Mouse (Mus musculus): Measurements from ENCODE around the gene Hoxb6. TPM values are rescaled to one million over a fixed set of nuclear protein-coding genes. Genes with fewer than 3 reads are reported as not detected.

Gene Hoxb6
- polyA plus RNA-seq, 1 experiment from 2014 or later = 87.2 TPM

DNA sequence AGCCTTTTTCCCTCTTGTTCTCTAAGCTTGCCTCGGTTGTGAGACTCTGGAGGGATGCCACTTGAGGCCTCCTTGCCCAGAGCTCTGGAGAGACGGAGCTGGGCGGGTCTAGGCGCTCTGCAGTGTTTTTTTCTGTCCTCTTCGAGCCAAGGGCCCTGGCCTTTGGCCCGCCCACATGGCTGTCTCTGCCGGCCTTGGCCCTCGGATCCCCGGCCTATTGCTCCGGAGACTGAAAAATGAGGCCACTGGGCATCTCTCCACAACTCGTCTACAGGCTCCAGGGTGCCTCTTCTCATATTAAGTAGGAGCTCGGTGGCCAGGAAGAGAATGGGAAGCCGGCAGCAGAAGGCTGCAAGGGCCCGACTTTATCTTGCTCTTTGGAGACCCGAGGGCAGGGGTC is 9.6 kb downstream of the Hoxb6 start:
- Histone ChIP-seq H3K36me3 (ENCODE audit: control insufficient read depth, insufficient read depth, low read length) (no peaks in the 10 kb centered on the region; the same call in 1 of the 2 replicates), H3K27ac (ENCODE audit: low read depth, low read length) (peak overlapping the region; percentile 100), H3K27me3 (ENCODE audit: control insufficient read depth, insufficient read depth, low read length) (0 out of 2 replicates have a peak, but pooled peaks cover 2% of the 10 kb centered on the region), H3K4me1 (ENCODE audit: control insufficient read depth, insufficient read depth, low read length) (peaks cover 26% of the 10 kb centered on the region), H3K4me2 (ENCODE audit: low read depth) (peak overlapping the region; percentile 100), H3K4me3 (ENCODE audit: low read depth, low read length) (peak overlapping the region; percentile 96), H3K9ac (ENCODE audit: low read length) (peak overlapping the region; percentile 100), H3K9me3 (ENCODE audit: control insufficient read depth, low read length) (no peaks in the 10 kb centered on the region)
- WGBS = 1% methylated on average over 15 of the region's 15 CpGs
- no peak for ATAC-seq (ENCODE audit: insufficient read depth, low FRiP score, low TSS enrichment)
- no peak for DNase-seq (ENCODE audit: low spot score)

- Histone ChIP-seq H3K4me2 (ENCODE audit: low read depth) (peak overlapping the region; percentile 100), H3K36me3 (ENCODE audit: control insufficient read depth, insufficient read depth, low read length) (no peaks in the 10 kb centered on the region; the same call in 1 of the 2 replicates), H3K9me3 (ENCODE audit: control insufficient read depth, low read length) (no peaks in the 10 kb centered on the region), H3K4me1 (ENCODE audit: control insufficient read depth, insufficient read depth, low read length) (peaks cover 22% of the 10 kb centered on the region), H3K27me3 (ENCODE audit: control insufficient read depth, insufficient read depth, low read length) (0 out of 2 replicates have a peak, but pooled peaks cover 2% of the 10 kb centered on the region), H3K9ac (ENCODE audit: low read length) (peak overlapping the region; percentile 100), H3K27ac (ENCODE audit: low read depth, low read length) (peak overlapping the region; percentile 100), H3K4me3 (ENCODE audit: low read depth, low read length) (peak overlapping the region; percentile 96)
- DNase-seq (ENCODE audit: low spot score) (no peak), ATAC-seq (ENCODE audit: insufficient read depth, low FRiP score, low TSS enrichment) (no peak)
- 2% methylated on average over 23 of the region's 23 CpGs for WGBS
Measured at GRCm38 (mm10) chr11:96302381-96303150, 10.3 kb downstream of the Hoxb6 start.

DNA sequence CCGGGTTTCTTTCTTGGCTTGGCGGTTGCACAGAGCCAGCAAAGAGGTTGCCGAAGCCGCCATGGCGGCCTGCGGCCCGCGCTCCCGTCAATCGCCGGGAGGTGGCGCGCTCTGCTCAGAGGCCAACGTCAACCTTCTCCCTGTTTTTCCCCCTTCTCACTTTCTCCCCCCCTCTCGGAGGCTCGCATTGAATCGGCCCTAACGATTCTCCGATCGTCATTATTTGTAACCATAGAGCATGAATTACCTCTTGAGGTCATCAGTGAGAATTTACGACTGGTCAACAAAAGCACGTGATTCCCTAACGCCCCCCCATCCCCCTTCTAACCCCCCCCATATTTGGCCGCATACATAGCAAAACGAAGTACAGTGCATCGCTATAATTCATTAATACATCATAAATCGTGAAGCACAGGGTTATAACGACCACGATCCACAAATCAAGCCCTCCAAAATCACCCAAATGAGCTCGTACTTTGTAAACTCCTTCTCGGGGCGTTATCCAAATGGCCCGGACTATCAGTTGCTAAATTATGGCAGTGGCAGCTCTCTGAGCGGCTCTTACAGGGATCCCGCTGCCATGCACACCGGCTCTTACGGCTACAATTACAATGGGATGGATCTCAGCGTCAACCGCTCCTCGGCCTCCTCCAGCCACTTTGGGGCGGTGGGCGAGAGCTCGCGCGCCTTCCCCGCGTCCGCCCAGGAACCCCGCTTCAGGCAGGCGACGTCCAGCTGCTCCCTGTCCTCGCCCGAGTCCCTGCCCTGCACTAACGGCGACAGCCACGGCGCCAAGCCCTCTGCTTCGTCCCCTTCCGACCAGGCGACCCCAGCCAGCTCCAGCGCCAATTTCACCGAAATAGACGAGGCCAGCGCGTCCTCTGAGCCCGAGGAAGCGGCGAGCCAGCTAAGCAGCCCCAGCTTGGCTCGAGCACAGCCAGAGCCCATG is 11.1 kb downstream of the Hoxb6 start, which contains the start of gene Hoxb5:
TSS of gene Hoxb5 (plus strand) at position 186 of the 949 bp plus-strand sequence.
- peak; percentile 94 for DNase-seq (ENCODE audit: low spot score)
- peak; percentile 50 for ATAC-seq (ENCODE audit: insufficient read depth, low FRiP score, low TSS enrichment)
- under 1% methylated on average over 69 of the region's 69 CpGs for WGBS
- Histone ChIP-seq H3K4me1 (ENCODE audit: control insufficient read depth, insufficient read depth, low read length) (peaks cover 20% of the 10 kb centered on the region), H3K9me3 (ENCODE audit: control insufficient read depth, low read length) (no peaks in the 10 kb centered on the region), H3K4me2 (ENCODE audit: low read depth) (peak within 1 kb of the TSS; percentile 100), H3K4me3 (ENCODE audit: low read depth, low read length) (peak within 1 kb of the TSS; percentile 96), H3K27me3 (ENCODE audit: control insufficient read depth, insufficient read depth, low read length) (0 out of 2 replicates have a peak, but pooled peaks cover 2% of the 10 kb centered on the region), H3K9ac (ENCODE audit: low read length) (peak within 1 kb of the TSS; percentile 100), H3K27ac (ENCODE audit: low read depth, low read length) (peak within 1 kb of the TSS; percentile 100), H3K36me3 (ENCODE audit: control insufficient read depth, insufficient read depth, low read length) (no peaks in the 10 kb centered on the region; the same call in 1 of the 2 replicates)

DNA sequence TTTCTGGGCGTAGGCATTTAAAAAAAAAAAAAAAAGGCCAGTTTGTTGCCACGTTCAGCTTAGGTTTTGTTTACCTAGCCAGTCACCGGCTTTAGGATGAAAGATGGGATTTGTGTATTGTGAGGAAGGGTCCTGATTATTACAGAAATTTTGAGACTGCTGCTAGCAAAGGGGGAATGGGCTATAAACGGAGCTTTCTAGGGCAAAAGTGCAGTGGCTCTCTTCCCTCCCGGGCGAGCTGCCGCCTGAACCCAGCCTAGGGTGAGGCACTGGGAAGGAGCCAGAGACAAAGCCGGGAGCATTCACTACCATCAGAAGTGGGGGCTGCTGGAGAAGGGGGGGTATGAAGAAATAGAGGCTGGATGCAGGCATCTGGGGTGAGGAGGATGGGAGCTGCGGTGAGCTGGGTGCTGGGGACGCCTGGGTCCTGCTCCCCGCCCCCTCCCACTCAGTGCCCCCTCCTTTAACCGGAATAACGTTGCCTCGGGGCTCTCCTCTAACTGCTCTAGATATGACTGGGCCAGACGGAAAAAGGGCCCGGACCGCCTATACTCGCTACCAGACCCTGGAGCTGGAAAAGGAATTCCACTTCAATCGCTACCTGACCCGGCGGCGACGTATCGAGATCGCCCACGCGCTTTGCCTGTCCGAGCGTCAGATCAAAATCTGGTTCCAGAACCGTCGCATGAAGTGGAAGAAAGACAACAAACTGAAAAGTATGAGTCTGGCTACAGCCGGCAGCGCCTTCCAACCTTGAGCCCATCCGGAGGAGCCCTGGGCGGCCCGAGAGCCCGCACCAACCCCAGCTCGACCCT is 12.3 kb downstream of the Hoxb6 start:
- Histone ChIP-seq H3K36me3 (ENCODE audit: control insufficient read depth, insufficient read depth, low read length) (no peaks in the 10 kb centered on the region; the same call in 1 of the 2 replicates), H3K9ac (ENCODE audit: low read length) (peak overlapping the region; percentile 100), H3K27ac (ENCODE audit: low read depth, low read length) (peak overlapping the region; percentile 100), H3K4me3 (ENCODE audit: low read depth, low read length) (peak overlapping the region; percentile 96), H3K27me3 (ENCODE audit: control insufficient read depth, insufficient read depth, low read length) (0 out of 2 replicates have a peak, but pooled peaks cover 2% of the 10 kb centered on the region), H3K9me3 (ENCODE audit: control insufficient read depth, low read length) (no peaks in the 10 kb centered on the region), H3K4me2 (ENCODE audit: low read depth) (peak overlapping the region; percentile 100), H3K4me1 (ENCODE audit: control insufficient read depth, insufficient read depth, low read length) (peaks cover 23% of the 10 kb centered on the region)
- DNase-seq (ENCODE audit: low spot score) = no peak
- WGBS = 0% methylated on average over 38 of the region's 38 CpGs
- ATAC-seq (ENCODE audit: insufficient read depth, low FRiP score, low TSS enrichment) = no peak

DNA sequence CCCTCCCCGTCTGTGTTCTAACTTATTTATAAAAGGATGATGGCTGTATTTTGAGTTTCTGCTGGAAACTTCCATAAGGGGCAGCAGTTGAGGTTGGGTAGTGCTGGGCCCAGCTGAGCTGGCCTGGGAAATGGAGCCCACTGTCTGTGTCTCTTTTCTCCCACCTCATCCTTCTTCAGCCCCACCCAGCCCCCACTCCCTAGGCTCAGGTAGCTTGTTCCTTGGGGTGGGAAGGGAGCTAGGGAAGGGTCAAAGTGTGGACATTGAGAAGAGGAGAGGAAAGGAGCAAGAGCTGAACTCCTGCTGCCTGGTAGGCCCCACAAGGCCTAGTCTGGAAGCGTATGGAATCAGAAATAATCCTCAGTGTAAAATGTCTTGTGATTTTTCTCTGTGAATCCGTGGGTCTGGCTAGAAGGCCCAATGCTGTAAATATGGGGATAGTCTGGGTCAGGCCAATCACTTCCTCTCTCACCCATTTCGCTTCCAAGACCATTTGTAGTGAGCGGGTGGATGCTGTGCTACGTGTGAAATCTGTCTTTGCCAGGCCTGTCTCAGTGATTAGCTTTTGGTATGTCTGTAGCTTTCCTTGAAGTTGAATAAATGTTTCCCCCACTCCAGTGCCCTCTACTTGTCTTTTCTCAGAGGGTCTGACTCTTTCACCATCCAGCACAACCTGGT is 13.4 kb downstream of the Hoxb6 start:
- H3K27ac ChIP-seq (ENCODE audit: low read depth, low read length) = peak overlapping the region; percentile 100
- H3K4me3 ChIP-seq (ENCODE audit: low read depth, low read length) = peak overlapping the region; percentile 96
- H3K9ac ChIP-seq (ENCODE audit: low read length) = peak overlapping the region; percentile 100
- H3K36me3 ChIP-seq (ENCODE audit: control insufficient read depth, insufficient read depth, low read length) = no peaks in the 10 kb centered on the region; the same call in 1 of the 2 replicates
- H3K9me3 ChIP-seq (ENCODE audit: control insufficient read depth, low read length) = no peaks in the 10 kb centered on the region
- ATAC-seq (ENCODE audit: insufficient read depth, low FRiP score, low TSS enrichment) = no peak
- H3K4me1 ChIP-seq (ENCODE audit: control insufficient read depth, insufficient read depth, low read length) = peaks cover 21% of the 10 kb centered on the region
- no peak for DNase-seq (ENCODE audit: low spot score)
- 17% methylated on average over 6 of the region's 6 CpGs for WGBS
- H3K27me3 ChIP-seq (ENCODE audit: control insufficient read depth, insufficient read depth, low read length) = no peaks in the 10 kb centered on the region
- peak overlapping the region; percentile 100 for H3K4me2 ChIP-seq (ENCODE audit: low read depth)

DNA sequence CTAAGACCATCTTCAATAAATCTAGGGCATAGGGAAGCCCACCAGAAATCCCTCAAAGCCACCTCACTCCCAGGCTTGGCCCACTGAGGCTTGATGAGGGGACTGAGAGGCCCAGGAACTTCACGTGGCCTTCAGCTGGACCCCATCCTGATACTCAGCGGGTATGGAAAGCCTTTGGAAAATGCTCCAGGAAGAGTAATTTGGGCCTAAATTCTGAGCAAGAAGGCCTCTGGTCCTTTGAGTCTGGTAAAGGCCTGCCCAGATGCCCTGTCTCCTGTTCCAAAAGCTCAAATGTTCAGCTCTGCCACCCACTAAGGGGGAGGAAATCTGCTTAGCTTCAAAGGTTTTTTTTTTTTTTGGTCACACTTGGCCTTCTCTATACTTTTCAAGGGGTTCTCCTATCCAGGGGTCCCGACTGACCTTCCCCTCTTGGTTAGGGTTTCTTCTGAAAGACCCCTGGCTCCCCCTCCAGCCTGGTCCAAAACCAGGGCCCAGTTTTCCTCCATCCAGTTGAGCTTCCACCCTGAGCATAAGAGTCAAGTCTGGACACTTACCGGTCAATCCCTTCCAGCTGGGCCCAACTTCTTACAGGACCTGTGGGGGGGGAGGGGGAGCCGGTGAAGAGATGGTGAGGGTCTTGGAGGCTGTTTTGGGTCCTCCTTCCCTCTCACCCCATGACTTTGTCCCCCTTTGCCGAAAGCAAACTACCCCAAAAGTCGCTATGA is 14.1 kb downstream of the Hoxb6 start:
- Histone ChIP-seq H3K4me3 (ENCODE audit: low read depth, low read length) (peak overlapping the region; percentile 96), H3K27me3 (ENCODE audit: control insufficient read depth, insufficient read depth, low read length) (no peaks in the 10 kb centered on the region), H3K27ac (ENCODE audit: low read depth, low read length) (peak overlapping the region; percentile 100), H3K9ac (ENCODE audit: low read length) (peak overlapping the region; percentile 100), H3K4me1 (ENCODE audit: control insufficient read depth, insufficient read depth, low read length) (peaks cover 23% of the 10 kb centered on the region), H3K36me3 (ENCODE audit: control insufficient read depth, insufficient read depth, low read length) (no peaks in the 10 kb centered on the region; the same call in 1 of the 2 replicates), H3K4me2 (ENCODE audit: low read depth) (peak overlapping the region; percentile 100), H3K9me3 (ENCODE audit: control insufficient read depth, low read length) (no peaks in the 10 kb centered on the region)
- DNase-seq (ENCODE audit: low spot score) (no peak), ATAC-seq (ENCODE audit: insufficient read depth, low FRiP score, low TSS enrichment) (no peak)
- WGBS = 1% methylated on average over 7 of the region's 7 CpGs

DNA sequence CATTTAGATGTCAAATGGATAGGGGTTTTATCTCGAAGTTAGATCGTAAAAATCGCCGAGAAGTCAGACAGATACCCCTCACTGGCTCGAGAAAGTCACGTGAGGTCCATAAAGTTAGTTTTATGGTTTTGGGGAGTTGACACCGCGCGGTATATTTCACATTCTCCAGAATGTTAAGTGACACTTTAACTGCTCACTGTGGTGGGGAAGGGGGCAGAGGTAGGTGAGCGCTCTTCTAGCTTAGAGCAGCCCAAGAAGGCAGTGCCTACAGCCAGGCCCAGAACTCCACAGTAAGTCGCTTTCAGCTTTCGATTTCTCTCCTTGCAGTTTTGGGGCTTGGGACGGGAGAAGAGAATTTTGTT is 14.6 kb downstream of the Hoxb6 start:
- Histone ChIP-seq H3K4me1 (ENCODE audit: control insufficient read depth, insufficient read depth, low read length) (peaks cover 19% of the 10 kb centered on the region), H3K36me3 (ENCODE audit: control insufficient read depth, insufficient read depth, low read length) (no peaks in the 10 kb centered on the region; the same call in 1 of the 2 replicates), H3K4me3 (ENCODE audit: low read depth, low read length) (peak overlapping the region; percentile 96), H3K27me3 (ENCODE audit: control insufficient read depth, insufficient read depth, low read length) (no peaks in the 10 kb centered on the region), H3K9me3 (ENCODE audit: control insufficient read depth, low read length) (no peaks in the 10 kb centered on the region), H3K4me2 (ENCODE audit: low read depth) (peak overlapping the region; percentile 100), H3K9ac (ENCODE audit: low read length) (peak overlapping the region; percentile 100), H3K27ac (ENCODE audit: low read depth, low read length) (peak overlapping the region; percentile 100)
- 1% methylated on average over 13 of the region's 13 CpGs for WGBS
- ATAC-seq (ENCODE audit: insufficient read depth, low FRiP score, low TSS enrichment) (peak; percentile 73), DNase-seq (ENCODE audit: low spot score) (no peak)

Data from neural tube, embryonic 11.5 days (tissue).